Mouse (Mus musculus) megakaryocyte progenitor cell, adult 5-6 weeks (primary cell): ENCODE results near the gene Zfp62. TPM values are rescaled to one million over a fixed set of nuclear protein-coding genes. Genes with fewer than 3 reads are reported as not detected.
A peak's percentile ranks its signal among the peaks of the same experiment; 100 is the strongest.
"Not testable (repeated sequence)": the region's sequence is repeated elsewhere in the genome, so short reads cannot be mapped to it uniquely, and the experiment has no call there.

ENCODE experiments used
- ATAC-seq: replicated peaks from 2 replicates; pipeline ENCODE4 v1.8.0; 2016; ENCODE audit warnings: mild to moderate bottlenecking, moderate TSS enrichment, inconsistent platforms; ENCODE audit not compliant: poor library complexity
- total RNA-seq, 2 experiments: library from RNA; stranded (forward) in 1 of 2; stranded (reverse) in 1 of 2; fragments of 157-497, 149-512 nt in 1 of 2; fragments of 200-1000 nt in 1 of 2; gene quantifications; 2 replicates each; pipeline versions ENCODE4 v1.2.3 to v1.2.4; 2015 to 2017

The Zfp62 gene
- total RNA-seq (2015) = 59.9 and 71.0 TPM in 2 replicates
- total RNA-seq (2017) = 78.4 and 133 TPM in 2 replicates

DNA sequence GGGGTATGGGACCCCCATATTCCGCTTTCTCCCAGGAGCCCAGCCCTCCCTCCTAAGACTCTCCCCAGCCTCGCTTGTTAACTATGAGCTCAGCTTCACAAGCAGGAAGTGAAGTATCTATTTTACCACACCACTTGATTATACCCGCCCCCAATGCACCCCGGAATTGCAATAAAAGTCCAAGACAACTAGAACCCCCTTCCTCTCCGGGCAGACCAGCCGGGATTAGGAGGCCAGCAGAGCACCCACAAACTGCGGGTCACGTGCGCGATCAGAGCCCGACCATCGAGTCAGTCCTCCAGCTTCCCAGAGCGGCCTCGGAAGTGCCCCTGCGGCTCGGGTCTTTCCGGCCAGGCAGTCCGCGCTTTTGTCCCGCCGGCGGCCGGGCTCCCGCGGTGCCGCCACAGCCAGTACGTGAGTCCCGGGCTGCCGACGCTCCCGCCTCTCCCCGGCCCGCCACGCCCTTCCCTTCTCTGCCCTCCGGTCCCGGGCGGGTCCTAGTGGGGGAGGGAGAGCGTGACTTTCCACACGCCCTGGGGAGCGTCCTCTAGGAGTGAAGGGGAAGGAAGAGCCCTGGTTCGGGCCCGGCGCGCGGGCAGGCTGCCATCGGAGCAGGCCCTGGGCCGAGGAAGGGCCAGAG is at the start of gene Zfp62:
Zfp62 (plus strand) TSS at position 164 of the 640 bp plus-strand sequence.
- peak; percentile 75 for ATAC-seq

- no peak for ATAC-seq
Observed at GRCm38 (mm10) chr11:49154077-49154476, 49.0 kb upstream of the Zfp62 start, which contains the start of gene Olfr1394. Gene Olfr1394, plus strand, starts transcription at chr11:49154377.

GRCm38 (mm10) chr11:49156821-49157814 is 46.0 kb upstream of the Zfp62 start:
- ATAC-seq = peak; percentile 67

- ATAC-seq = peak; percentile 25
Observed at GRCm38 (mm10) chr11:49168839-49169611, 34.1 kb upstream of the Zfp62 start.

DNA sequence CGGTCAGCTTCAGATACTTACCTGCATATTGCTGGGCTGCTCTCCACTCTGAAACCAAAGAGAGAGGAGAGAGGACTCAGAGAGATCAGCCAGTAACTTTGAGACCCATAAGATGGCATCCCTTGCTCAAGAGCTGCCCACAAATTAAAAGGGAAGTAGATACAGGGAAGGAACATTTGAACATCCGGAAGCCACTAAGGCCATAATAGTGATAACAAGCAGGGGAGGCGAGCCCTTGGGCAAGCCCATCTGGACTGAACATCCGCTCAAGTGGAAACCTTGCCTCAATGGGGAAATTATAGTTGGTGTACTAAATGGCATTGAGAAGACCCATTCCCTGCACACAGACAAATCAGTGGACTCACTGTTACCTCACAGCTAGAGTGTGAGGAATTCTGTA is 32.5 kb upstream of the Zfp62 start:
- peak; percentile 84 for ATAC-seq

DNA sequence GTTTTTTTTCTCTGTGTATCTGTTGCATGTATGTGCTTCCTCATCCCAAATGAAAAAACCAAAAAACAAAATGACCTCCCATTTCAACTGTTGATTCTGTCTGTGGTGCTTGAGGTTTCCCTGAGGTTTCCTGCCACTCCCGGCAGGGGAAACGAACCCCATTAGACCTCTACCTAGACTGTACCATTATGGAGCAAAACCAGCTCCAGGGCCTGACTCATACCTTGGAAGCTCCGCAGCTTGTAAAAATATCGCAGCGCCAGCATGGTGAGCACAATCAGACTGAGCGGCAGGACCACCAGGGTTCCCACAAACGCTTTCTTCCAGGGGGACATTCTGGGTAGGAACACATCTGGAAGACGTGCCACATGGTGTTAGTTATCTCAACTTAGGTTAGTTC is 27.7 kb upstream of the Zfp62 start:
- ATAC-seq = peak; percentile 73

GRCm38 (mm10) chr11:49176047-49176779 is 26.9 kb upstream of the Zfp62 start:
- ATAC-seq = not testable (repeated sequence)

- ATAC-seq = no peak
Observed at GRCm38 (mm10) chr11:49183172-49183571, 19.9 kb upstream of the Zfp62 start.

GRCm38 (mm10) chr11:49186452-49186851 is 16.6 kb upstream of the Zfp62 start:
- 0 out of 2 replicates have a peak, but pooled peaks have one; percentile 43 for ATAC-seq

DNA sequence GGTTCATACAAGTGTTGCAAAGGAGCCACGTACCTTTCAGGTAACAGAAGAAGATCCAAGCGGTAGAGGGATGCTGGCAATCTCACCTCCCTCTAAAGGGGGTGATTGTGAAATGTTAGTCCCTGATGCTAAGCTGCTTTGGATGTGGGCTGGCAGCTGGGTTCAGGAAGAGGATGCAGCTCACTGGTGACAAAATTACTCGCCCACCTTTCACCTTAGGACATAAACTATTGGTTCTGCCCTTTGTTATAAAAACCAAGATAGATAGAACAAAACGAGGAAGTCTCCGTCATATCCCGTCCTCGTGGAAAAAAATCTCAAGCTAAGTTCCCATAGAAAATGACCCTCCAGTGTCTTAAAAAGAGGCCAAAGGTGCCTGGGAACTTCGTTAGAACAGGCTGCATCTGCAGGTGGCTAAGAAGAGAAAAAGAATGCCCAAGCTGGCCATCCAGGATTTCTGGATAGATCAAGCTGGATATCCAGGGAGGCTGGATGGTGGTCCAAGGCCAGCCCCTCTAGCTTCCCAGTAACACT is 16.1 kb upstream of the Zfp62 start, which contains the start of gene Btnl9:
Btnl9 (minus strand) TSS at position 205 of the 534 bp plus-strand sequence.
- ATAC-seq = no peak

DNA sequence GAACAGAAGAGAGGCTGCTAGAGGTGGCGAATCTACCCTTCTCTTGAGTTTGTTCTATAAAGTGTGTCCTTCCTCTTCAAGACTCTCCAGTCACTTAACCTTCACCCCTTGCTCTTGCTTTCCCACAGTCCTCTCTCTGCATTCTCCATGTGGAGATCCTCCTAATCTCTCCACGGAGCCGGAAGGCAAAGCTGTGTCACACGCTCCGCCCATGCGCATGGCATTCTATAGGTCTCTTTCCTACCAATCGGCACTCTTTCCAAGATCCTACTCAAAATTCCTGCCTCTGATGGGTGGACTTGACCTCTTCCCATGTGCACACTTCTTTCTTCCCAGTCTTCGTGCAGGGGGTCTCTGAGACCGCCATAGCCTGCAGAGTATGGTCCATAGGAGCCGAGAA is 15.4 kb upstream of the Zfp62 start:
- no peak for ATAC-seq

- peak; percentile 92 for ATAC-seq
Observed at GRCm38 (mm10) chr11:49189737-49190136, 13.4 kb upstream of the Zfp62 start.

- no peak for ATAC-seq
Observed at GRCm38 (mm10) chr11:49191083-49191482, 12.0 kb upstream of the Zfp62 start.

DNA sequence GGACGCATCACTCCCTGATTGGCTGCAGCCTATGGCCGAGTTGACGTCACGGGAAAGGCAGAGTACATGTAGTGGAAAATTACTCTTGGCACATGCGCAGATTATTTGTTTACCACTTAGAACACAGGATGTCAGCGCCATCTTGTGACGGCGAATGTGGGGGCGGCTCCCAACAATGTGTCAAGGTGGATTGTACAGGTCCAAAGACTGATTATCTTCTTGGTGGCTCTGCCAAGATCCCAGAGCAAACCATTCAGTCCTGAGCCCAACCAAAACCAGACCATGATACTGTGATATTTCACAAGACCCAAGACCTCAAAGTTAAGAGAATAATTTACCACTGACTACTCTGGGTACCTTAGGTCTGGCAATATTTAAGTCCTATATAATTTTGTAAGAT is 8.3 kb upstream of the Zfp62 start:
- not testable (repeated sequence) for ATAC-seq

- ATAC-seq = peak; percentile 63
Observed at GRCm38 (mm10) chr11:49195819-49196322, 7.2 kb upstream of the Zfp62 start.

DNA sequence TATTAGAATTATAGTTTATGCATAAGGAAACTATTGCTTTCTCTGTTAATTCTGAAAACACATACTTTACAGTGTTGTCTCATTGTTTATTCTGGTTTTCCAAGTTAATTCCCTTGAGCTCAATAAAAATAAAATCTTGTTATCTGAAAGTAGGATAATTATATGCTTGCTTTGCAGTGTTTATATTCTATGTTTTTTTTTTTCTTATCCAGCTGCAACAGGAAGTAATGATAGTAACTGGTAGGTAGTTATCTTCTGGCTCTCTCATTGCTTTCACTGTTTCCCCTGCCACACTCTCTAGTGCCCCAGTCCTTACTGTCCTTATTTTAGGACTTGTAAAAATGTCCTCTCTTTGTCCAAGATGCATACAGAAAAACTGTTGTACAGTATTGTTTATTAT is 2.4 kb upstream of the Zfp62 start:
- no peak for ATAC-seq

DNA sequence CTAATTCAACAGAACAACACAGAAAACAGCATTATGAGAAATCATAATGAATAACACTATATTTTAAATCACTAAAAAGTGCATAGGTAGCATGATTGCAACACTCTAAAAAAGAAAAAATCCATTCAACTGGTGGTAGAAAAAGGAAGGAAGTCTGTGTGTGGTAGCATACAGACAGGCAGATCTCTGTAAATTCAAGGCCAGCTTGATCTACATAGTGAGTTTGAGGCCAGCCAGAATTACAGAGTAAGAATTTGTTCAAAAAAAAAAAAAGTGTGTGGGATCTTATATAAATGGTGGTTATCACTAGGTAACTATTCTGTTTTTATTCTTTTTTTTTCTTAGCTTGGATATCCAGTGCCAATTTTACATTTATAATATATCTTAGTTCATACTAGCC is 1.9 kb upstream of the Zfp62 start:
- ATAC-seq = no peak

DNA sequence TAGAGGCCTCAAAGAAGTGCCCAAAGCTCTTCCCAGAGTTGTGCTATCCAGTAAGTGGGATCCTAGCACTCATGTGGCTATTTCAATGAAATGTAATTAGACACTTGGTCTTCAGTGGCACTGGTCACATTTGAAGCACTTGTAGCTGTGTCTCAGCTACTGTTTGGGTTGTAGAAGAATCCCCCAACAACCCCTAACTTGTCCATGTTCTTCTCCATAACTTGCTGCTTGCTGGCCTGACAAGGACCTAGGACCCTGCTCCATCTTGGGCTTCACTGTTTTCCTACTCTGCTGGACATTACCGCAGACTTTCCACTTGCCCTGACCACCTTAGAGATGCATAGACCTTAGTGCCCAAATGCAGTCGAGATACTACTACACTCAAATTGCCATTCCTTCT is 1.0 kb upstream of the Zfp62 start:
- ATAC-seq = no peak

DNA sequence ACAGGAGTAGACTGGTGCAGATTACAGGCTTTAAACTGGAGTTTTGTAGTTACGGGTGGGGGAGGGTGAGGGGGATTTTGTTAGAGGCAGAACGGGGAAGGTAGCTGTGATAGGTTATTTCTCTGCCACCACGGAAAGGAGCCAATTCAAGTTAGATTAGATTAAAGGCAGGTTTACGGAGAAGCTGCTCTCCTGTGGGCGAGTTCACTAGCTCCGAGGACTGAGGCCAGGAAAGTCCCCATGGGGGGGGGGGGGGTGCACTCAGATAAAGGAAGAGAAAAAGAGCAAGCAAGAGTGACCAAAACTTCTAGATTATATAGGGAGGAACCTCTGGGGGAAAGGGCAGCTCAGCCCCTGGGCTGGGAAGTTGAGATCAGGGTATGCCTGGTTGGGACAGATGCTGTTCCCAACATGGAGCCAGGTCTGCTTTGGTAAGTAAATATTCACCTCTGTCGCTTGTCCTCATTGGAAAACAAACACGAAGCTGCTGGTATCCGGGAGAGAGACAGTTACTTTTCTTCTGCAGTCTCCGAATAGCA is 500 bp upstream of the Zfp62 start:
- ATAC-seq = peak; percentile 32
